Mouse (Mus musculus): ENCODE measurements at regions not wholly inside any gene's neighbourhood (a gene's known extent, or its start where the extent isn't known, plus 50 kb on each side); places are given as distances from the start of the nearest gene placed in this dataset.
"Not testable (repeated sequence)": the region's sequence is repeated elsewhere in the genome, so short reads cannot be mapped to it uniquely, and the experiment has no call there.

DNA sequence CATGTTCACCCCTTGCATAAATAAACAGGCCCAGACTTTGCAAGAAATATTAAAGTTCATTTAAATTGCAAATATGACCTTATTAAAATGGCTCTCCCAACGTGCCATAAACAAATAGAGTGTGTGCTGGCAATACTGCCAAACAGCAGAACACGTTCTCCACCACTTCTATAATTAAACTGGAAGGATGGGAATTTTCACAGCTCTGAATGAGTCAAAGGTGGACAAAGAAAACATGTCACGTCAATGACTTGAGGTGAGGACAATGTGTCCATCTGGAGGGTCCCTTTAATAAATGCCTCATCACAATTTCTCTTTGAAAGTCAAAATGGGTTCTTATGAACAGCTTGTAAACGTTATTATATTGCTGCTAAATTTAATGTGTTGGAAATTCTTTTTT lies 114.8 kb downstream of the Galc start:
- no peak for DNase-seq

DNA sequence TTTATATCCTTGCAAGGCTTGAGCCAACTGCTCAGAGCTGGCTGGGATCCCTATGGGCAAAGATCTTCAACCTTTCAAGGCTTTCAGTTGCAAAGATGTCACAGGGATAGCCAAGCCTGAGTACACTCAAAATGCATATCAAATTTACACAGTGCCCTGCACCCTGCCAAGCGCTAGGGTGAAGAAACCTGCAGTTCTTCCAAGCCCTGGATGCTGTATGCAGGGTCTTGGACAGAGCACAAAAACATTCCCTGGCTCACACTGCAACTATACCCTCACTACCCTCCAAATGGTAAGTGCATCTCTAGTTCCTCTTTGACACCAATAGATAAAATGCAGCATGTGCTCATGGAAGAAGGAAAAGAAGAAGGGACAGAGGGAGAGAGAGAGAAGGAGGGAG lies 116.1 kb downstream of the Galc start:
- no peak for DNase-seq

GRCm38 (mm10) chr12:98139906-98140305 lies 119.4 kb downstream of the Galc start:
- DNase-seq: not testable (repeated sequence)

- DNase-seq: no peak
Observed at GRCm38 (mm10) chr12:98131276-98131675, 128.0 kb downstream of the Galc start.

- DNase-seq: no peak
Observed at GRCm38 (mm10) chr12:98123541-98123940, 135.7 kb downstream of the Galc start.

DNA sequence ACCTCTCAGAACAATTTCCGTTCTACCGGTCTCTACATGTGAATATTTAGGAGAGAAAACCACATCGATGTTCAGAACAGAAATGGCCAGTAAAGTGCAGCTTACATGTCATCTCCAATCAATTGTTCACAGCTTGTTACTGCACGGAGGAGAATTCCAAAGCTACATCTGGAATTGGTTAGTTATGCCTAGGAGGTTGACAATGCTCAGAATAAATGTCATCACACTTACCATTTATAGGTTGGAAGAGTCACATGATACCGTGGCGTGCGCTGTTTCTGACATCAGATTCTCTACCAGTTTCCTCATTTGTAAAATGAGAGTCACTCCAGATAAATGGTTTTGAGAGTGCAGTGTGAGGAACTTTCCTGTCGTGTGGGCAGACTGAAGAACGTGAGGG lies 151.2 kb downstream of the Galc start:
- no peak for DNase-seq

GRCm38 (mm10) chr12:98106789-98107684 lies 152.2 kb downstream of the Galc start:
- no peak for DNase-seq

DNA sequence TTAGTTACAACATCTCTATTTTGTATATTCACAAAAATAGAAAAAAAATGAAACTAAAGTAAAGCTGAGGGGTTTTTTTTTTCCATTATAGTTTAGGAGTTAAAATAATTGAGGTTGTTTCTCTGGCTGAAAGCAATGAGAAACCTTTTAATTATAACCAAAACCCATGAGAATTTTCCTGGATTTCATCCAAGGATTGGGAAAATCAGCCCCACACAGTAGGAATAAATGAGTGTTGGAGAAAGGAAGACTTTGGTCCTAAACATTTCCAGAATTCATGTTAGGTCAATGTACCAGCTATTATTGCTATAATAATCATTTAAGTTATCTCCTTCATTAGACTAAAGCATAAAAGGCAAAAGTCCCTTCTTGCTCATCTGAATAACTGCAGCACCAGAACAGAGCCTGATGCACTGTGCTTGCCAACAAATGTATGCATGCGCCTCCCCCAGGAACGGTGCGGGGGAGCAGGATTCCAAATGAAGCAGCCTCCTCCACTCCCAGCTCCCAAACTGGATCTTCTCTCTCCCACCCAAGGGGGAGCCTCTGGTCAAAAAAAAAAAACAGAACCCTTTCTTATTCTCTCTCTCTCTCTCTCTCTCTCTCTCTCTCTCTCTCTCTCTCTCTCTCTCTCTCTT lies 153.0 kb downstream of the Galc start:
- no peak for DNase-seq

GRCm38 (mm10) chr12:98105749-98106148 lies 153.5 kb downstream of the Galc start:
- DNase-seq: no peak

GRCm38 (mm10) chr12:98090171-98090570 lies 169.1 kb downstream of the Galc start:
- DNase-seq: no peak

DNA sequence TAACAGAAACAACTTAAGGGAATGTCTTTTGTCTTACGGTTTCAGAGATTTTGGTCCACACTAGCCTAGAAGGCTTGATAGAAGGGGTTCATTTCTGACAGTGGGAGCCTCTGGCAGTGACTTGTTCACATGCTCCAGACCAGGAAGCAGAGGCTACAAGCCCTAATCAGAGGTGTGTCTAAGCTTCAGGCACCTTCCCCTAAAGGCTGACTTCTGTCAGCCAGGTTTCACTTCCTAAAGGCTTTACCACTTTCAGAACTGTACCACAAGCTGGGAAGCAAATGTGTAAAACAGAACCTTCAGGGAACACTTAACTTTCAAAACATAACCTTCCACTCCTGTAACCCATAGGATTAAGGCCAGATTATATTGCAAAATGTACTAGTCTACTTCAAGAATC lies 180.9 kb downstream of the Galc start:
- DNase-seq: no peak

GRCm38 (mm10) chr12:98075580-98075979 lies 183.7 kb downstream of the Galc start:
- no peak for DNase-seq

- no peak for DNase-seq
Observed at GRCm38 (mm10) chr12:98069110-98069509, 190.1 kb downstream of the Galc start.

- DNase-seq: no peak
Observed at GRCm38 (mm10) chr12:98059419-98060180, 199.7 kb downstream of the Galc start.

DNA sequence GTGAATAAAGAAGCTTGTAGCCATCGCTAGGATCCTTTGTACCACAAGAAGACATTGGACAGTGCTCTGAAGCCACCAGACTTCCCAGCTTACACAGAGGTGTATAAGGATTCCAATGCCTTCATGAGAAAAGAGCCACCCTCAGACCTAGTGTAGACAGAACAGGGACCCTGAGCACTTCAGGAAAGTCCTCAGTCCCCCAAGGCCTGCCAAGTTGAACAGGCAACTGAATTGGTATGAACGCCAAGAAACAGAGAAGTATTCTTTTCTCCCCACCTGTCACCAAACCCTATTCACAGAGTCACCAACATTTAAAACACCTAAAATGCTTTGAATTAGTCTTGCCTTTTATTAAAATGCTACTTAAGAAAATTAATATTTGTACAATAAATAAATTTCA lies 200.3 kb downstream of the Galc start:
- no peak for DNase-seq

GRCm38 (mm10) chr12:98050934-98051333 lies 208.3 kb downstream of the Galc start:
- DNase-seq: no peak

DNA sequence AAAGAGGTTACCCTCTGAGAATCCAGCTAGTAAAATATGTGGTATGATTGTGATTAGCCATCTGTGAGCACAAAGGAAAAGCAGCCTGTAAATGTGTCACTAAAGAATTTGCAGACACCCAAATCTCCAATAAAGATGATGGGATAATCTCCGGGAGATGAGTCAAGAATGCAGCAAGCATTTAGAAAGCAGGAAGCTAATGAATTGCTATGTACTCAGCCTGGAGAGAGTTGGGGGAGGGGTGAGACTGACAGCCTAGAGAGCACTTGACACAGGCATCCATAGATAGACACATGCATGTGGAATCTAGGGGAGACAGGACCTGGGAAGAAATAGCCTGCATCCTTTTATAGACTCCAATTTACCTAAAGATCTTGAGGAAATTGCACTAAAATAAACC lies 208.8 kb downstream of the Galc start:
- no peak for DNase-seq

DNA sequence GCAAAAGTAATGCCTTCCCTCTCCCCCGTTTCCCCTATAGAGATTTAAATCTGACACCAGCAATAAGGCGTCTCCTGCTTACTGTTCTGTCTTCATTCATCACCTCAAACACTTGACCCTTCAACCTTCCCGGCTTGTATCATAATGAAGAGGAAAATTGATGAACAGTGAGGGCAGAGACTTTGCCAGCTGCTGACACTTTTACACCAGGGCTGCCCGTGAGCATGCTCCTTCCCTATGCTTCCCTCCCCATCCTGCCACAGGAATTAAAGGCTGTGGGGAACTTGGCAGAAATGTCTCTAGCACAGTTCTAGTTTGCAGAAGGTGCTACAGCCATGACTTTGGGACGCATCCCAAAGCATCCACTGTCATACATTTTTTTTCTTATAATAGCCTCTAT lies 209.2 kb downstream of the Galc start:
- DNase-seq: no peak

- no peak for DNase-seq
Observed at GRCm38 (mm10) chr12:98047765-98048164, 211.5 kb downstream of the Galc start.

- DNase-seq: no peak
Observed at GRCm38 (mm10) chr12:98046459-98047440, 212.5 kb downstream of the Galc start.

- no peak for DNase-seq
Observed at GRCm38 (mm10) chr12:98045784-98046458, 213.3 kb downstream of the Galc start.
